Mouse (Mus musculus): ENCODE data around the gene Pfkm. TPM values are rescaled to one million over a fixed set of nuclear protein-coding genes. Genes with fewer than 3 reads are reported as not detected.

The Pfkm gene
- polyA plus RNA-seq, 1 experiment from 2014 or later = 97.8 TPM

GRCm38 (mm10) chr15:98114852-98115778, 22.7 kb downstream of the Pfkm start:
- in situ Hi-C loops (cut with MboI; ENCODE audit: low pct_unique_long_range_greater_than_20kb) = no loop called here
- DNase-seq (ENCODE audit: low read depth, low spot score) = no peak
- POLR2A ChIA-PET = no interaction called here
- no peak for TF ChIP-seq CTCF (IDR thresholded peaks at IDR 0.05)
- no peaks in the 10 kb centered on the region for H3K27me3 ChIP-seq
- CTCF ChIA-PET = interaction anchor here (0.9 to 1.4 kb wide), 3 partner anchors 20 to 38 kb away, joined by 3 read pairs; no protein-coding TSS in a partner anchor
- no peak for ATAC-seq

GRCm38 (mm10) chr15:98115779-98116163, 23.4 kb downstream of the Pfkm start:
- no peak for TF ChIP-seq CTCF (IDR thresholded peaks at IDR 0.05)
- no peak for DNase-seq (ENCODE audit: low read depth, low spot score)
- in situ Hi-C loops (cut with MboI; ENCODE audit: low pct_unique_long_range_greater_than_20kb) = no loop called here
- ChIA-PET CTCF (no interaction called here), POLR2A (no interaction called here)
- H3K27me3 ChIP-seq = no peaks in the 10 kb centered on the region
- no peak for ATAC-seq

GRCm38 (mm10) chr15:98116287-98116686, 23.9 kb downstream of the Pfkm start:
- no peak for TF ChIP-seq CTCF (IDR thresholded peaks at IDR 0.05)
- DNase-seq (ENCODE audit: low read depth, low spot score) = no peak
- ChIA-PET POLR2A (no interaction called here), CTCF (no interaction called here)
- in situ Hi-C loops (cut with MboI; ENCODE audit: low pct_unique_long_range_greater_than_20kb) = no loop called here
- no peak for ATAC-seq
- H3K27me3 ChIP-seq = no peaks in the 10 kb centered on the region

- no peak for ATAC-seq
- no peak for DNase-seq (ENCODE audit: low read depth, low spot score)
- ChIA-PET CTCF (interaction anchor here (0.9 kb wide), 1 partner anchor 13 kb away, joined by 3 read pairs; no protein-coding TSS in a partner anchor), POLR2A (interaction anchor here (0.7 kb wide), 1 partner anchor 9 kb away, joined by 3 read pairs; no protein-coding TSS in a partner anchor)
- no peak for TF ChIP-seq CTCF (IDR thresholded peaks at IDR 0.05)
- H3K27me3 ChIP-seq = no peaks in the 10 kb centered on the region
- in situ Hi-C loops (cut with MboI; ENCODE audit: low pct_unique_long_range_greater_than_20kb) = no loop called here
These were observed 27.0 kb downstream of the Pfkm start for GRCm38 (mm10) chr15:98119363-98119762.

- H3K27me3 ChIP-seq = no peaks in the 10 kb centered on the region
- no peak for TF ChIP-seq CTCF (IDR thresholded peaks at IDR 0.05)
- ATAC-seq (no peak), DNase-seq (ENCODE audit: low read depth, low spot score) (no peak)
- POLR2A ChIA-PET = no interaction called here
- CTCF ChIA-PET = no interaction called here
- in situ Hi-C loops (cut with MboI; ENCODE audit: low pct_unique_long_range_greater_than_20kb) = no loop called here
These were observed 28.4 kb downstream of the Pfkm start for GRCm38 (mm10) chr15:98120831-98121230.

- in situ Hi-C loops (cut with MboI; ENCODE audit: low pct_unique_long_range_greater_than_20kb) = no loop called here
- no peak for ATAC-seq
- ChIA-PET POLR2A (no interaction called here), CTCF (interaction anchor here (0.9 kb wide), 1 partner anchor 10 kb away, joined by 4 read pairs; no protein-coding TSS in a partner anchor)
- TF ChIP-seq CTCF (IDR thresholded peaks at IDR 0.05) = no peak
- no peaks in the 10 kb centered on the region for H3K27me3 ChIP-seq
- DNase-seq (ENCODE audit: low read depth, low spot score) = no peak
These were observed 38.6 kb downstream of the Pfkm start for GRCm38 (mm10) chr15:98131001-98131400.

GRCm38 (mm10) chr15:98131451-98131850, 39.1 kb downstream of the Pfkm start:
- in situ Hi-C loops (cut with MboI; ENCODE audit: low pct_unique_long_range_greater_than_20kb) = no loop called here
- DNase-seq (ENCODE audit: low read depth, low spot score) (no peak), ATAC-seq (no peak)
- POLR2A ChIA-PET = no interaction called here
- no peak for TF ChIP-seq CTCF (IDR thresholded peaks at IDR 0.05)
- no peaks in the 10 kb centered on the region for H3K27me3 ChIP-seq
- CTCF ChIA-PET = no interaction called here

- in situ Hi-C loops (cut with MboI; ENCODE audit: low pct_unique_long_range_greater_than_20kb) = no loop called here
- H3K27me3 ChIP-seq = no peaks in the 10 kb centered on the region
- DNase-seq (ENCODE audit: low read depth, low spot score) (no peak), ATAC-seq (no peak)
- POLR2A ChIA-PET = no interaction called here
- CTCF ChIA-PET = no interaction called here
- no peak for TF ChIP-seq CTCF (IDR thresholded peaks at IDR 0.05)
These were observed 39.7 kb downstream of the Pfkm start for GRCm38 (mm10) chr15:98131942-98132655.

GRCm38 (mm10) chr15:98133471-98133870, 41.1 kb downstream of the Pfkm start:
- no peak for TF ChIP-seq CTCF (IDR thresholded peaks at IDR 0.05)
- CTCF ChIA-PET = no interaction called here
- no peaks in the 10 kb centered on the region for H3K27me3 ChIP-seq
- ATAC-seq = no peak
- POLR2A ChIA-PET = no interaction called here
- in situ Hi-C loops (cut with MboI; ENCODE audit: low pct_unique_long_range_greater_than_20kb) = no loop called here
- no peak for DNase-seq (ENCODE audit: low read depth, low spot score)

- no peak for DNase-seq (ENCODE audit: low read depth, low spot score)
- no peak for ATAC-seq
- H3K27me3 ChIP-seq = no peaks in the 10 kb centered on the region
- POLR2A ChIA-PET = interaction anchor here (1.2 kb wide), 1 partner anchor 9 kb away, joined by 5 read pairs; no protein-coding TSS in a partner anchor
- CTCF ChIA-PET = no interaction called here
- no peak for TF ChIP-seq CTCF (IDR thresholded peaks at IDR 0.05)
- in situ Hi-C loops (cut with MboI; ENCODE audit: low pct_unique_long_range_greater_than_20kb) = no loop called here
These were observed 41.6 kb downstream of the Pfkm start for GRCm38 (mm10) chr15:98134034-98134433.

GRCm38 (mm10) chr15:98134666-98135065, 42.3 kb downstream of the Pfkm start:
- ChIA-PET CTCF (no interaction called here), POLR2A (interaction anchor here (1.2 kb wide), 1 partner anchor 9 kb away, joined by 5 read pairs; no protein-coding TSS in a partner anchor)
- H3K27me3 ChIP-seq = no peaks in the 10 kb centered on the region
- TF ChIP-seq CTCF (IDR thresholded peaks at IDR 0.05) = no peak
- no peak for DNase-seq (ENCODE audit: low read depth, low spot score)
- in situ Hi-C loops (cut with MboI; ENCODE audit: low pct_unique_long_range_greater_than_20kb) = no loop called here
- no peak for ATAC-seq

Data from Patski (cell line).